Mouse (Mus musculus): ENCODE results near the gene Rsg1.

GRCm38 (mm10) chr4:141178500-141178899 lies 35.3 kb upstream of the Rsg1 start:
- TF ChIP-seq EP300 (IDR thresholded peaks at IDR 0.05; ENCODE audit: low read length) (no peak), JUND (conservative IDR thresholded peaks at IDR 0.05; ENCODE audit: low read depth, low read length) (no peak), CTCF (conservative IDR thresholded peaks at IDR 0.05 in 1 of 2, IDR thresholded peaks at IDR 0.05 in 1 of 2; ENCODE audit: low read depth in 2 of 2, low read length in 2 of 2) (no peak), JUN (IDR thresholded peaks at IDR 0.05; ENCODE audit: insufficient read depth, low read depth, low read length) (no peak), POLR2A (IDR thresholded peaks at IDR 0.05; ENCODE audit: low read depth, low read length) (no peak), PAX5 (IDR thresholded peaks at IDR 0.05; ENCODE audit: low read length) (no peak), KAT2A (IDR thresholded peaks at IDR 0.05; ENCODE audit: insufficient replicate concordance, low read length) (no peak), ETS1 (conservative IDR thresholded peaks at IDR 0.05; ENCODE audit: low read depth, low read length) (no peak), TBP (conservative IDR thresholded peaks at IDR 0.05; ENCODE audit: low read depth, low read length) (no peak), MAFK (IDR thresholded peaks at IDR 0.05; ENCODE audit: insufficient replicate concordance, low read length) (no peak)
